Mouse (Mus musculus) frontal cortex, adult (tissue): ENCODE measurements at regions not wholly inside any gene's neighbourhood (a gene's known extent, or its start where the extent isn't known, plus 50 kb on each side); places are given as distances from the start of the nearest gene placed in this dataset.
A peak's percentile ranks its signal among the peaks of the same experiment; 100 is the strongest.

Source experiments
- ATAC-seq: cut with Nextera tagmentation; 2 replicates; pipeline ENCODE4 v1.9.2; 2017; ENCODE audit warnings: mild to moderate bottlenecking, moderate library complexity, mixed read lengths; ENCODE audit not compliant: low TSS enrichment

- ATAC-seq: no peak
These were observed 1039.5 kb upstream of the Ddx18 start for GRCm38 (mm10) chr1:122607309-122607708.

DNA sequence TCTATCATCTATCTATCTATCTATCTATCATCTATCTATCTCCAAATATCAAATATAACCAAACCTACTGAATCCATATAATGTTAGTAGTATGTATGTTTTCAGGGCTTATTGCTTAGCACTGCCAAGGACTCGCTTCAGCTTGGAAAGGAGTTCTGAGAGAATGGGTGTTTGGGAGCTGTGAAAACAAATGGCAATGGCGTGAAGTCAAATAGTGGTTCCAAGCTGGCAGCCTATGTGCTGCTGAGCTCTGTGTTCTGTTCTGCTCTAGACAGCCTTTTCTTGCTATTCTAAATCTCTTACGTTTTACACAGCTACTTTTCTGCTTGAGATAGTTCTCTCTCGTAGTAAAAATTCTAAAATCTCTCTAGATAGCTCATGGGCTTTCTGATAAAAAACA is 1008.2 kb upstream of the Ddx18 start:
- peak; percentile 78 for ATAC-seq

DNA sequence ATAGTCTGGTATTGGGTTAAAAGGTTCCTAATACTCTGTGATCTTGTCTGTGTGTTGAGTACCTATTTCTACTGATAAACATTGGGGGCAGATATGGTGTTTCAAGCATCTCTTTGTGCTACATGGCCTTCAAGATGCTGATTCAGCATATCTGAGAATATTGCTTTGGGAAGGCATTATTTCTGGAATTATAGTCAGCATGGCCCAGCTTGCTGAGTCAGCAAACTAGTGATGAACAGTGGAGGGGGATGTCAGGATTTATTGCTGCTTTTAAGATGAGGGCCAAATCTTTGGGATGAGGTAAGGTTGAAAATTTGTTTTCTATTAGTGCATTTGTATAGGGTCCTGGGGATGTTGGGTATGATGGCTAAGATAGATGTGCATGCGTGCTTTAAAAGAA is 983.8 kb upstream of the Ddx18 start:
- ATAC-seq: no peak

GRCm38 (mm10) chr1:122509580-122509979 is 941.8 kb upstream of the Ddx18 start:
- ATAC-seq: no peak

DNA sequence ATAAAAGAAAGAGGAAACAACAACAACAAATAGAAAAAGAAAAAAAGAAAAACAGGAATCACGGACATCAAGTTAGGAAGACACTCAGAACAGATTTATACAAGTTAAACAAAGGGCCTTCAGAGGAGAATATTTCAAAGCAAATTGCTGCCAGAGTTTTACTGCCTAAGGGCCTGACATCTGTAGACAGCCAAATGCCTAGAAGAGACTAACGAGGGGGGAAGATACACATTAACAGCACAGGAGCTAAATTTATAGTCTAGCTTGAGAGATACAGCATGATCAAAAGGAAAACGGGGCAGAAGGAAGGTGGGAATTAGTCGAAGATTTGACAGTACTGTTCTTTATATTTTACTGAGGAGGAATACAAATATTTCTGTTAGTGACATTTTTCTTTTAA is 933.9 kb upstream of the Ddx18 start:
- no peak for ATAC-seq

GRCm38 (mm10) chr1:122478003-122478402 is 910.2 kb upstream of the Ddx18 start:
- ATAC-seq: no peak

DNA sequence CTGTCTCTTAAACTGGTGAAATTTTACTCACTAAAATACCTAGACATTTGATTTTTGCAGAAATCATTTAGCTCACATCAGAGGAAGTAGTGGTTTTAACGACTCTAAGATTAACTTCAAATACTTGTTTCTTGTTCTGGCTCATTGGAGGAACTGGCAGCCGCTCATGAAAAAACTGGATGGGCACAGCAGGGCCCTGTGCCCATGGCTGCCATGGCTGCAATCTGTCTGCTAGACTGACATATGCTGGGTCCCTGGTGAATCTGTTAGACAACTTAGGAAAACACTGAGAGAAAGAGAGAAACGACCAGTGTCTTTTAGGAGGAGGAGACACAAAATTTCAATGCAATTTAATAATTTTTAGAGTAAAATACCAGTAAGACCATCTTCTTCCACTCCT is 896.1 kb upstream of the Ddx18 start:
- no peak for ATAC-seq

DNA sequence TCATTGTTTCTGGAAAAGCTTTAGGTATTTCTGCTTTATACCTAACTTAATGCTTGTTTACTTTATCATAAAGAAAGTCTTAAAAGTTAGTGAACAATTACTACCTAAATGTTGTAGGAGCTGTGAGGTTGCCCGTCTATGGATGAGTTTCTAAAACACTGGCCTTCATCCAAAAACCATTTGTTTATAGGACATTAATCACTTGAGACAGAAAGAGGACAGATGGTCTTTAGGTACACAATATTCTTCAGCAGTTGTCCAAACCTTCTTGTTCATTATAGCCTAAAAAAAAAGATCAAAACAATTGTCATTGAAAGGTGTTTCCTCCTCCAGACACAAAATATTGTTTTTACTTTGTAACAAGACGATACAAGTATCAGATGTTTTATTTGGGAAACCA is 891.3 kb upstream of the Ddx18 start:
- ATAC-seq: no peak

GRCm38 (mm10) chr1:122454881-122455280 is 887.1 kb upstream of the Ddx18 start:
- no peak for ATAC-seq

- no peak for ATAC-seq
These were observed 885.8 kb upstream of the Ddx18 start for GRCm38 (mm10) chr1:122453617-122454016.

- ATAC-seq: no peak
These were observed 871.6 kb upstream of the Ddx18 start for GRCm38 (mm10) chr1:122439358-122439757.

GRCm38 (mm10) chr1:122423503-122423902 is 855.7 kb upstream of the Ddx18 start:
- ATAC-seq: no peak

GRCm38 (mm10) chr1:122396342-122396741 is 828.6 kb upstream of the Ddx18 start:
- ATAC-seq: peak; percentile 77

DNA sequence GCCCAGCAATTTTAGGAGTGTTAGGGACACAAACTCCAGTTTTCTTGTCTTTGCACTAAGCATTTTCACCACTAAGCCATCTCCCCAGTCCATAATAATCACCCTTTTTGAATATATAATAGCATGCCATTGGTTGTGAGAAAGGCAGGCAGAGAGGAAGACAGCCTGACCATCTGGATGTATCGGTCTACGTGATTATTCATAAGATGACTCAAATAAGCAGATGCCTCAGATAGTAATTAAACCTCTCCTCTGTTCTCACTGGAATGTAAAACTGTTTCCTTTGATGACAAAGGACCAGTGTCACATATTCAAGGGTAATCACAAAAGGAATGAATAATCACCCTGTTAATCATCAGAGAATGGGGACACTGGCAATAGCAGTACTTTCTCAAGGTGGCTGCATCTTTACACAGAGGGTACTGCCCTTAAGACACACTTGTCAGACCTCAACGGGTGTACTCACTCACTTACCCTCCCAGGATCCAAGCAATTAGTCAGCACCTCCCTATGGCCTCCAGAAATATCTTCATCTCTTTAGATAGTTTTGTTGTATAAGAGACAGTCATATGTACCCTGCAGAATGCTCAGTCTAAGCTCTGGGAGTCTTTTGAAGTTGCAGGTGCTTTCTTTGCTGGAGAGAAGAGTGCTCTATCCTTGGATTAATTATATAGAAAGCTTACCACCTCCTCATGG is 826.0 kb upstream of the Ddx18 start:
- peak; percentile 68 for ATAC-seq

- 0 out of 2 replicates have a peak, but pooled peaks have one; percentile 44 for ATAC-seq
These were observed 789.2 kb upstream of the Ddx18 start for GRCm38 (mm10) chr1:122357015-122357414.

- peak; percentile 55; the same call in 1 of the 2 replicates for ATAC-seq
These were observed 783.7 kb upstream of the Ddx18 start for GRCm38 (mm10) chr1:122351530-122351929.

GRCm38 (mm10) chr1:122333267-122333666 is 765.5 kb upstream of the Ddx18 start:
- ATAC-seq: no peak

- no peak for ATAC-seq
These were observed 760.5 kb upstream of the Ddx18 start for GRCm38 (mm10) chr1:122328276-122328675.
